Mouse (Mus musculus) limb, embryonic 14.5 days (tissue): ENCODE data around the gene Vmn1r56. TPM values are rescaled to one million over a fixed set of nuclear protein-coding genes. Genes with fewer than 3 reads are reported as not detected.
"Not testable (repeated sequence)": the region's sequence is repeated elsewhere in the genome, so short reads cannot be mapped to it uniquely, and the experiment has no call there.

Experiments
- ATAC-seq: fragments of 200-750 bp; cut with Nextera tagmentation; 2 replicates; pipeline ENCODE4 v1.8.0; 2017; ENCODE audit warnings: low read depth, moderate number of reproducible peaks, moderate TSS enrichment; ENCODE audit not compliant: low FRiP score
- DNase-seq: peaks from one replicate; pipeline ENCODE4 v3.0.0-alpha.2; 2015; ENCODE audit warnings: low spot score
- H3K27ac ChIP-seq: fragments of 300-500 bp; sonication (generic); replicated peaks from 2 replicates; pipeline ENCODE4 v1.5.1; 2014; ENCODE audit warnings: low read depth, mild to moderate bottlenecking, low read length, moderate library complexity, mixed read lengths
- H3K27me3 ChIP-seq: fragments of 300-500 bp; sonication (generic); 2 replicates; pipeline ENCODE4 v1.6.1; 2014; ENCODE audit warnings: low read length, mixed read lengths; ENCODE audit not compliant: control insufficient read depth, insufficient read depth
- H3K36me3 ChIP-seq: fragments of 300-500 bp; sonication (generic); 2 replicates; pipeline ENCODE4 v1.6.1; 2014; ENCODE audit warnings: mild to moderate bottlenecking, low read length, moderate library complexity, mixed read lengths; ENCODE audit not compliant: control insufficient read depth, insufficient read depth
- H3K4me1 ChIP-seq: fragments of 300-500 bp; sonication (generic); 2 replicates; pipeline ENCODE4 v1.6.1; 2014; ENCODE audit warnings: antibody characterized with exemption, low read length, mixed read lengths; ENCODE audit not compliant: control insufficient read depth, insufficient read depth
- H3K4me2 ChIP-seq: fragments of 300-500 bp; sonication (generic); replicated peaks from 2 replicates; pipeline ENCODE4 v1.6.1; 2014; ENCODE audit warnings: low read depth, mild to moderate bottlenecking, low read length, moderate library complexity; ENCODE audit not compliant: severe bottlenecking
- H3K4me3 ChIP-seq: fragments of 300-500 bp; sonication (generic); replicated peaks from 2 replicates; pipeline ENCODE4 v1.5.1; 2014; ENCODE audit warnings: low read length
- H3K9ac ChIP-seq: fragments of 300-500 bp; sonication (generic); 2 replicates; pipeline ENCODE4 v1.6.1; 2014; ENCODE audit warnings: mild to moderate bottlenecking, low read depth, low read length, moderate library complexity; ENCODE audit not compliant: severe bottlenecking
- H3K9me3 ChIP-seq: fragments of 300-500 bp; sonication (generic); 2 replicates; pipeline ENCODE4 v1.6.1; 2016; ENCODE audit warnings: low read length; ENCODE audit not compliant: control insufficient read depth
- WGBS: fragments of 180-500 bp; shearing (Covaris S2); extraction: QIAGEN DNeasy Blood & Tissue Kit; methylation state at CpG from one replicate; pipeline ENCODE4 v1.1.7; 2014; 5-methylcytosine and 5-hydroxymethylcytosine counted together
- polyA plus RNA-seq, 2 experiments: library from polyadenylated mRNA; depleted of rRNA in 1 of 2; stranded (reverse) in 1 of 2; unstranded in 1 of 2; fragments of >200 nt; fragmentation: Nextera tagmentation in 1 of 2; extraction: Ambion mirVana in 1 of 2; gene quantifications; 2 replicates each; pipeline versions ENCODE4 v1.2.1 to v1.2.3; 2012 to 2014

The Vmn1r56 gene
- polyA plus RNA-seq (2012; rRNA removed) (not detected in 2 replicates), polyA plus RNA-seq (2014; fragmentation: Nextera tagmentation; extraction: Ambion mirVana) (not detected in 2 replicates)

- H3K27me3 ChIP-seq, H3K9me3 ChIP-seq, H3K4me2 ChIP-seq, ATAC-seq, H3K4me1 ChIP-seq, H3K9ac ChIP-seq, H3K4me3 ChIP-seq, DNase-seq, H3K27ac ChIP-seq, H3K36me3 ChIP-seq: not testable (repeated sequence)
Measured at GRCm38 (mm10) chr7:5196647-5197046, at the start of gene Vmn1r56. Gene Vmn1r56, minus strand, starts transcription at chr7:5196747.

GRCm38 (mm10) chr7:5218193-5218592 lies 21.6 kb upstream of the Vmn1r56 start, which contains the start of gene Vmn1r57:
Gene Vmn1r57, plus strand, starts transcription at chr7:5218493.
- not testable (repeated sequence) for H3K36me3 ChIP-seq, ATAC-seq, H3K27me3 ChIP-seq, DNase-seq, H3K4me1 ChIP-seq, H3K9me3 ChIP-seq, H3K9ac ChIP-seq, H3K4me3 ChIP-seq, H3K27ac ChIP-seq, H3K4me2 ChIP-seq
- WGBS, result 83% methylated on average over 1 of the region's 1 CpGs

GRCm38 (mm10) chr7:5149570-5149969 lies 47.0 kb downstream of the Vmn1r56 start, which contains the start of gene Vmn1r55:
Gene Vmn1r55, minus strand, starts transcription at chr7:5149670.
- H3K4me3 ChIP-seq, H3K27ac ChIP-seq, H3K9ac ChIP-seq, H3K36me3 ChIP-seq, H3K4me1 ChIP-seq, H3K9me3 ChIP-seq, ATAC-seq, H3K27me3 ChIP-seq, DNase-seq, H3K4me2 ChIP-seq: not testable (repeated sequence)

Other genes starting within 250 kb of the Vmn1r56 start
- gene Sbk2, start 232.3 kb downstream of the Vmn1r56 start, polyA plus RNA-seq (2012; rRNA removed), result 0.45 and 0.74 TPM in 2 replicates
- 0.37 and 1.1 TPM in 2 replicates for gene Sbk2, start 232.3 kb downstream of the Vmn1r56 start, polyA plus RNA-seq (2014; fragmentation: Nextera tagmentation; extraction: Ambion mirVana)
- gene Sbk3, start 225.6 kb downstream of the Vmn1r56 start, polyA plus RNA-seq (2012; rRNA removed), result 0.15 and 0.28 TPM in 2 replicates
- gene Sbk3, start 225.6 kb downstream of the Vmn1r56 start, polyA plus RNA-seq (2014; fragmentation: Nextera tagmentation; extraction: Ambion mirVana), result 0.06 and 0.12 TPM in 2 replicates
- gene Zfp579, start 200.6 kb downstream of the Vmn1r56 start, polyA plus RNA-seq (2012; rRNA removed), result 97.6 and 196 TPM in 2 replicates
- gene Zfp579, start 200.6 kb downstream of the Vmn1r56 start, polyA plus RNA-seq (2014; fragmentation: Nextera tagmentation; extraction: Ambion mirVana), result 30.3 and 39.0 TPM in 2 replicates
- 17.0 and 20.9 TPM in 2 replicates for gene Zfp524, start 182.3 kb downstream of the Vmn1r56 start, polyA plus RNA-seq (2012; rRNA removed)
- 12.1 and 16.7 TPM in 2 replicates for gene Zfp524, start 182.3 kb downstream of the Vmn1r56 start, polyA plus RNA-seq (2014; fragmentation: Nextera tagmentation; extraction: Ambion mirVana)
- 42.4 and 50.8 TPM in 2 replicates for gene Fiz1, start 182.1 kb downstream of the Vmn1r56 start, polyA plus RNA-seq (2012; rRNA removed)
- gene Fiz1, start 182.1 kb downstream of the Vmn1r56 start, polyA plus RNA-seq (2014; fragmentation: Nextera tagmentation; extraction: Ambion mirVana), result 37.5 and 42.0 TPM in 2 replicates
- gene Gm44973, start 181.3 kb downstream of the Vmn1r56 start, polyA plus RNA-seq (2012; rRNA removed), result not detected in 2 replicates
- gene Gm44973, start 181.3 kb downstream of the Vmn1r56 start, polyA plus RNA-seq (2014; fragmentation: Nextera tagmentation; extraction: Ambion mirVana), result 0.57 and 1.9 TPM in 2 replicates
- 53.2 and 72.3 TPM in 2 replicates for gene Zfp865, start 176.4 kb downstream of the Vmn1r56 start, polyA plus RNA-seq (2012; rRNA removed)
- gene Zfp865, start 176.4 kb downstream of the Vmn1r56 start, polyA plus RNA-seq (2014; fragmentation: Nextera tagmentation; extraction: Ambion mirVana), result 6.6 and 7.8 TPM in 2 replicates
- 48.1 and 49.4 TPM in 2 replicates for gene Ccdc106, start 176.2 kb downstream of the Vmn1r56 start, polyA plus RNA-seq (2012; rRNA removed)
- gene Ccdc106, start 176.2 kb downstream of the Vmn1r56 start, polyA plus RNA-seq (2014; fragmentation: Nextera tagmentation; extraction: Ambion mirVana), result 36.7 and 37.3 TPM in 2 replicates
- not detected in 2 replicates for gene 4632433K11Rik, start 162.6 kb downstream of the Vmn1r56 start, polyA plus RNA-seq (2012; rRNA removed)
- not detected in 2 replicates for gene 4632433K11Rik, start 162.6 kb downstream of the Vmn1r56 start, polyA plus RNA-seq (2014; fragmentation: Nextera tagmentation; extraction: Ambion mirVana)
- 6.5 and 6.8 TPM in 2 replicates for gene Zfp784, start 158.3 kb downstream of the Vmn1r56 start, polyA plus RNA-seq (2012; rRNA removed)
- gene Zfp784, start 158.3 kb downstream of the Vmn1r56 start, polyA plus RNA-seq (2014; fragmentation: Nextera tagmentation; extraction: Ambion mirVana), result 5.6 and 6.3 TPM in 2 replicates
- 49.7 and 70.4 TPM in 2 replicates for gene Zfp580, start 145.2 kb downstream of the Vmn1r56 start, polyA plus RNA-seq (2012; rRNA removed)
- gene Zfp580, start 145.2 kb downstream of the Vmn1r56 start, polyA plus RNA-seq (2014; fragmentation: Nextera tagmentation; extraction: Ambion mirVana), result 47.5 and 57.7 TPM in 2 replicates
- 431 and 479 TPM in 2 replicates for gene U2af2, start 134.6 kb downstream of the Vmn1r56 start, polyA plus RNA-seq (2012; rRNA removed)
- gene U2af2, start 134.6 kb downstream of the Vmn1r56 start, polyA plus RNA-seq (2014; fragmentation: Nextera tagmentation; extraction: Ambion mirVana), result 123 and 128 TPM in 2 replicates
- 119 and 144 TPM in 2 replicates for gene Epn1, start 116.5 kb downstream of the Vmn1r56 start, polyA plus RNA-seq (2012; rRNA removed)
- gene Epn1, start 116.5 kb downstream of the Vmn1r56 start, polyA plus RNA-seq (2014; fragmentation: Nextera tagmentation; extraction: Ambion mirVana), result 69.1 and 76.2 TPM in 2 replicates
- not detected in 2 replicates for gene Rfpl4, start 79.8 kb downstream of the Vmn1r56 start, polyA plus RNA-seq (2012; rRNA removed)
- not detected in 2 replicates for gene Rfpl4, start 79.8 kb downstream of the Vmn1r56 start, polyA plus RNA-seq (2014; fragmentation: Nextera tagmentation; extraction: Ambion mirVana)
- gene Rasl2-9, start 70.8 kb downstream of the Vmn1r56 start, polyA plus RNA-seq (2012; rRNA removed), result 0.20 and 0.34 TPM in 2 replicates
- 0.43 and 0.55 TPM in 2 replicates for gene Rasl2-9, start 70.8 kb downstream of the Vmn1r56 start, polyA plus RNA-seq (2014; fragmentation: Nextera tagmentation; extraction: Ambion mirVana)
- gene Vmn1r55, start 47.1 kb downstream of the Vmn1r56 start, polyA plus RNA-seq (2012; rRNA removed), result not detected in 2 replicates
- gene Vmn1r55, start 47.1 kb downstream of the Vmn1r56 start, polyA plus RNA-seq (2014; fragmentation: Nextera tagmentation; extraction: Ambion mirVana), result not detected in 2 replicates
- gene Vmn1r57, start 21.7 kb upstream of the Vmn1r56 start, polyA plus RNA-seq (2012; rRNA removed), result not detected in 2 replicates
- not detected in 2 replicates for gene Vmn1r57, start 21.7 kb upstream of the Vmn1r56 start, polyA plus RNA-seq (2014; fragmentation: Nextera tagmentation; extraction: Ambion mirVana)
- not detected in 2 replicates for gene Gm5065, start 153.8 kb upstream of the Vmn1r56 start, polyA plus RNA-seq (2012; rRNA removed)
- gene Gm5065, start 153.8 kb upstream of the Vmn1r56 start, polyA plus RNA-seq (2014; fragmentation: Nextera tagmentation; extraction: Ambion mirVana), result not detected in 2 replicates
- gene Nlrp2, start 154.3 kb upstream of the Vmn1r56 start, polyA plus RNA-seq (2012; rRNA removed), result not detected in 2 replicates
- gene Nlrp2, start 154.3 kb upstream of the Vmn1r56 start, polyA plus RNA-seq (2014; fragmentation: Nextera tagmentation; extraction: Ambion mirVana), result not detected in 2 replicates
- not detected in 2 replicates for gene Vmn1r58, start 216.6 kb upstream of the Vmn1r56 start, polyA plus RNA-seq (2012; rRNA removed)
- not detected in 2 replicates for gene Vmn1r58, start 216.6 kb upstream of the Vmn1r56 start, polyA plus RNA-seq (2014; fragmentation: Nextera tagmentation; extraction: Ambion mirVana)